Mouse (Mus musculus) lung, adult 2 months (tissue): ENCODE measurements around the gene Rap1gap. TPM values are rescaled to one million over a fixed set of nuclear protein-coding genes. Genes with fewer than 3 reads are reported as not detected.

Source experiments
- DNase-seq: peaks from one replicate; pipeline ENCODE4 v3.0.0; 2022
- H3K4me1 ChIP-seq: fragments of 200-500 bp; 2 replicates; pipeline ENCODE4 v1.6.1; 2011; ENCODE audit warnings: low read length; ENCODE audit not compliant: control insufficient read depth, insufficient read depth
- H3K4me3 ChIP-seq: fragments of 200-500 bp; replicated peaks from 2 replicates; pipeline ENCODE3; 2011; ENCODE audit warnings: low read depth, mild to moderate bottlenecking, control low read depth, low read length; ENCODE audit errors: extremely low read depth
- CTCF ChIP-seq: fragments of 200-500 bp; IDR thresholded peaks from 2 replicates; pipeline ENCODE4 v1.5.1; 2011; ENCODE audit warnings: mild to moderate bottlenecking, low read length, control low read depth; ENCODE audit not compliant: insufficient read depth
- POLR2A ChIP-seq: fragments of 200-500 bp; IDR thresholded peaks from 2 replicates; pipeline ENCODE4 v1.6.1; 2011; ENCODE audit warnings: low read depth, mild to moderate bottlenecking, control low read depth, low read length, borderline replicate concordance; ENCODE audit errors: extremely low read depth
- WGBS: fragments of 180-500 bp; shearing (Covaris S2); methylation state at CpG from one replicate; pipeline ENCODE4 v1.1.7; 2018; 5-methylcytosine and 5-hydroxymethylcytosine counted together
- polyA plus RNA-seq: library from polyadenylated mRNA; depleted of rRNA; stranded (reverse); fragments of >200 nt; gene quantifications from 2 replicates; pipeline ENCODE4 v1.2.3, GENCODE M21; 2012

Rap1gap gene
- polyA plus RNA-seq, 1 experiment = 68.3 TPM

DNA sequence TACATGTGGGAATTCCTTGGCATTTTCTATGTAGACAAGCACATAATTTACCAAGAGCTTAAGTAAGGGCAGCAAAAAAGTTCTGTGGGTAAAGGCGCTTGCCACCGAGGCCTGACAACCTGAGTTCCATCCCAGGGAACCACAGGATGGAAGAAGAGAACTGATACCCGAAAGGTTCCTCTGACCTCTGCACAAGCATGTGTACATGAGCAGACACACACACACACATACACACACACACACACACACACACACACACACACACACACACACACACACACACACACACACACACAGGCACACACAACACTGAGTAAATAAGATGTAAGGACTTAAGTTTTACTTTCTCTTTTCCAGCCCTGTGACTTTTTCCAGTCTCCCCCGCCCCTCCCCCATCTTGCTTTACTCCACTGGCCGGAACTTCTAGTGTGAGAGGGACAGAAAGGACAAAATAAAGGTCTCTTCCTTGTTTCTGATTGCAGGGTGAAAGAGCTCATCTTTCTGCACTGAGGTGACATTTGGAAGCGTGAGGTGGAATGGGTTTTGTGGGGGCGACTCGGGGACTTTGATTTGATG, 99.5 kb downstream of the Rap1gap start:
- DNase-seq = no peak
- TF ChIP-seq CTCF = no peak
- TF ChIP-seq POLR2A = no peak
- Histone ChIP-seq H3K4me3 (no peak overlapping the region), H3K4me1 (peaks cover 2% of the 10 kb centered on the region; the same call in 1 of the 2 replicates)
- WGBS = 54% methylated on average over 8 of the region's 8 CpGs

- Histone ChIP-seq H3K4me1 (peaks cover 2% of the 10 kb centered on the region; the same call in 1 of the 2 replicates), H3K4me3 (no peak overlapping the region)
- DNase-seq = no peak
- WGBS = 73% methylated on average over 3 of the region's 3 CpGs
- TF ChIP-seq CTCF = no peak
- TF ChIP-seq POLR2A = no peak
Measured at GRCm38 (mm10) chr4:137764621-137765020, 100.1 kb downstream of the Rap1gap start.

DNA sequence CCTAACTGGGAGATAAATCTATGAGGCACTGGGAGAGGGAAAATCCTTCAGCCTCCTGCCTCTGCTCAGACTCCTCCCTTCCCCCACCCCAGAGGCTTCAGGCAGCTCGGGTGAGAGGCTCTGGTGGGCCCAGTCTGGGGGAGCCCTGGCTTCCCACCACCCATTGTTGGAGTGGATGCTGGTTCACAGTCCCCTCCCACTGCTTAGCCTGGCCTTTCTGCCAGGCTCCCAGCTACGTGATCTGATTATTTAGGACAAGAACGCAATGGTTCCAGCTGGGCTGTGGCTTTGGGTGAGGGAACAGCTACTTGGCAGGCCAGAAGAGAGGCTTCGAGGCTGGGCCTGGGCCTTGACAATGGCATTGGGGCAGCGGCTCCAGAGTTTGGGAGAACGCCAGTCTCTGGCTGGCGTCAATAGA, 101.0 kb downstream of the Rap1gap start:
- no peak for TF ChIP-seq CTCF
- no peak for DNase-seq
- H3K4me3 ChIP-seq = no peak overlapping the region
- peaks cover 2% of the 10 kb centered on the region; the same call in 1 of the 2 replicates for H3K4me1 ChIP-seq
- 74% methylated on average over 7 of the region's 7 CpGs for WGBS

- H3K4me1 ChIP-seq = peaks cover 2% of the 10 kb centered on the region; the same call in 1 of the 2 replicates
- H3K4me3 ChIP-seq = no peak overlapping the region
- WGBS = 47% methylated on average over 5 of the region's 5 CpGs
- DNase-seq = no peak
- TF ChIP-seq CTCF (no peak), POLR2A (no peak)
Measured at GRCm38 (mm10) chr4:137766365-137766764, 101.8 kb downstream of the Rap1gap start.

DNA sequence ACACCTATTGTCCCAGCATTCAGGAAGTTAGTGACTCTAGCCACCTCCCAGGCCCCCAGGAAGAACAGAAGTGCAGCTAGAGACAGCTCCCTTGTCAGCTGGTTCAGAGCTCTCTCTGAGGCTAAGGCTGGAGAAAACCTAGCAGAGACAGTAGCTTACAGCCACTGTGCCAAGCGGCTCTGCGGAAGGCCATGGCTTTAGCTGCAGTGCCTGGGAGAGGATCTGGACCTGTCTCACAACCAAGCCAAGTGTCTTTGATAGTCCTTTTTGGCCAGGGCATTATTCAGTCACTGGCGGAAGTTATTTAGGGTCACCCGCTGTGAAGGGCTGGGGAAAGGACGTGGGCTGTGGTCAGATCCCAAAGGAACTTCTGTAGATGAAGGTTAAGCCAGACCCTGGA, 103.9 kb downstream of the Rap1gap start:
- DNase-seq = no peak
- Histone ChIP-seq H3K4me1 (peaks cover 10% of the 10 kb centered on the region), H3K4me3 (no peak overlapping the region)
- 85% methylated on average over 5 of the region's 5 CpGs for WGBS
- TF ChIP-seq POLR2A = no peak
- no peak for TF ChIP-seq CTCF

DNA sequence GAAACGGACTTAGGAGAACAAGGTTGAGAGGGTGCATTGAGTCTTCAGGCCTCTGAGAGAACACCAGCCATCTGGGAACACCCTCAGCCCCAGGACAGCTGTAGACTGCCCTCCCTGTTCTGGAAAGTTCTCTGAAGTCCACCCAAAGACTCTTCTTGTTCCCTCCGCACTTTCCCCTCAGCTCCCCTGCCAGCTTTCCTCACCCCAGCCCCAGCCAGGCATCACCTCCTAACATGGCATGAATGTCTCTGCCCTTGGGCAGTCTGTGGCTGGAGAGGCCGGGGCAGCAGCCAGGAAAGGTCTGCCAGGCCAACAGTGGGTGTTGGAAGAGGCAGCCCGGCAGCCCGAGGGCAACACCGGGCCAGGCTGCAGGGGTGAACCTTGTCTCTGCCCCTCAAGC, 104.3 kb downstream of the Rap1gap start:
- WGBS = 72% methylated on average over 6 of the region's 6 CpGs
- DNase-seq = no peak
- Histone ChIP-seq H3K4me3 (no peak overlapping the region), H3K4me1 (peaks cover 10% of the 10 kb centered on the region)
- TF ChIP-seq POLR2A (no peak), CTCF (no peak)

DNA sequence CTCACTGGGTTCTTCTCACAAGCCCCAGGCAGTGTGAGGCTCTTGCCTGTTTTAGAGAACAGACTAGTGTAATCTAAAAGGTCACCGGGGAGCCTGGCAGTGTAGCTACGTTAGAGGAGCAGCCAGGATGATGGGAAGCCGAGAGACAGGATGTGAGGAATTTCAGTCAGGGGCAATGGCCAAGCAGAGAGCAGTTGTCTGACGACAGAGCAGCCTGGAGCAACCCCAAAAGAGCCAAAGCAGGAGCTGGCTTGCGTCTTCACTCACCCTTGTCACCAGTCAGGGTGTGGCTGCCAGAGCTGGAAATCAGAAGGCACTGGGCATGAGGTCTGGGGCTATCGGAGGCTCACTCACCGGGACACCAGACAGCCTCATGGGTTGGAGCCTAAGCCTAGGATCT, 105.1 kb downstream of the Rap1gap start:
- Histone ChIP-seq H3K4me3 (no peak overlapping the region), H3K4me1 (peaks cover 8% of the 10 kb centered on the region)
- no peak for DNase-seq
- WGBS = 46% methylated on average over 7 of the region's 7 CpGs
- TF ChIP-seq POLR2A (no peak), CTCF (no peak)

DNA sequence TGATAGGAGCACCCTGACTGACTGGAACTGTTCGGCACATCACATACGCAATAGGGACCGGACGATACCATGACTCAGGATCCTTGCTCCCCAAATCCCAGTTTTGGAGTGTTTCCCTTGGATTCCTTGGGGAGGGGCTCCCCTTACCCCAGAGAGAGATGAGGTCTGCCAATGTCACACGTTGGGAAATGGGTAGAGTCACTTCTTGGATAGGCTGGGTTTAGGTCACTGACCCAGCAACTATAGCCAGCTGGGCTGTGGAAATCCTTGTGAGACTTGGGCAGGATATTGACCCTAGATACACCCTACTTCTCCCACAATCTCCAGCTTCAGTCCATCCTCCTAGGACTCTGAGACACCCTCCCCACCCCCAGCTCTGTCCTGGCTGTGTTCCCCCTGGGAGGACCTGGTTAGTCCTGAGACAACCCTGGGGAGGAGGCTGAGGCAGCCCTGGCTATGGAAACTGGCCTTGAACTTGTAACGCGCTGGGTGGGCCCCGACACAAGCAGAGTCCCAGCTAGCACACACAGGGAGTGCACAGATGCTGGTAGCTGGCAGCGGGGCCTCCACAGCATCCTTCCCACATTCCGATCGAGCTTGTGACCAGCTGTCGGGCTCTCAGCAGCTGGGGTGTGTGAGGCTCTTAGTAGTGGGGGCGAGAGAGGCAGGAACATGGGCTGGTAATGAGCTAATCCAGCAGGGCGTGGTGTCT, 106.5 kb downstream of the Rap1gap start:
- peak; percentile 25 for DNase-seq
- TF ChIP-seq CTCF (no peak), POLR2A (no peak)
- peaks cover 8% of the 10 kb centered on the region for H3K4me1 ChIP-seq
- WGBS = 63% methylated on average over 14 of the region's 14 CpGs
- no peak overlapping the region for H3K4me3 ChIP-seq

DNA sequence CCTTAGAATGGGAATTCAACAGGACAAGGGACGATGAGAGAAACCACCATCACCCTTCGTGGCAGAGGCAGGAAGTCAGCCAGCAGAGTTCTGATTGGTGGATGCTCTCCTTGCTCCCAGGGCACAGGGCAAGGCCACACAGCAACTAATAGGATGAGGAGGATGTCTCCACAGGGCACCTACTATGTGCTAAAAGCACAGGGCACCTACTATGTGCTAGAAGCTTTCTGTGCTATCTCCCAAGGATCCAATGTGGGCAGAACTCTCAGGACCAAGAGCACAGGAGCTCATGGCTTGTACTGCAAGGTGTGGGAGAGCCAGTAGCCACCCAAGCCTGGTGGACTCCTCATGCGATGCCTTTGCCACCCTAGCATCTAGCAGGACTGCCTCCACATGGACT, 107.2 kb downstream of the Rap1gap start:
- DNase-seq = no peak
- TF ChIP-seq POLR2A (no peak), CTCF (no peak)
- Histone ChIP-seq H3K4me1 (peaks cover 8% of the 10 kb centered on the region), H3K4me3 (no peak overlapping the region)
- 64% methylated on average over 3 of the region's 3 CpGs for WGBS

DNA sequence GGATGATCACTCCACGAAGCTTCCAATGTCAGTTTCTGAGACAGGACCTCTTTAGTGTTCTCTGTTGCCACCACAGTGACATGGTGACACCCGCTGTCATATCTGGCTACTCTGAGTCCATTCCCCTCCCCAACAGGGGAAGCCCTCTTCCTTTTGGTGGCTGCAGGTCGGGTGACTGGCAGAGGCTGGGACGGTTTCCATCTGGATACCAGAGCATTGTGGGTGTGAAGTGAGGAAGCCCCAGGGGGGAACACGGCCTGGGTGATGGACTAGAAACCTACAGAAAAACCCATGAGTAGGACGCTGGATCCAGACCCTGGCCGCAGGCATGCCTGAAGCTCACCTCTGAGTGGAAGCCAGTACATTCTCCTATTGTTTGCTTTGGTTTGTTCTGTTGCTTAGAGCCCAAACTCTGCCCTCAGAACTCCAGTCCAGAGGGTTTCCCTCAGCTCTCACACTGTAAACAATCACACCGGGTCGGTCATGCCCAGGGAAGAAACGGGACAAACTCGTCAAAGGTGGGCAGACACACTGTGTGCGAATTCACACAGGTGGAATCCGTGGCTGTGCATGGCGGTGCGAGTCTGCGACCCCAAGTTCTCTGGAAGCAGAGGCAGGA, 108.0 kb downstream of the Rap1gap start:
- 57% methylated on average over 16 of the region's 16 CpGs for WGBS
- Histone ChIP-seq H3K4me3 (no peak overlapping the region), H3K4me1 (peaks cover 8% of the 10 kb centered on the region)
- no peak for DNase-seq
- TF ChIP-seq POLR2A = no peak
- no peak for TF ChIP-seq CTCF
